Mouse (Mus musculus): ENCODE data around the gene Ccdc71.

DNA sequence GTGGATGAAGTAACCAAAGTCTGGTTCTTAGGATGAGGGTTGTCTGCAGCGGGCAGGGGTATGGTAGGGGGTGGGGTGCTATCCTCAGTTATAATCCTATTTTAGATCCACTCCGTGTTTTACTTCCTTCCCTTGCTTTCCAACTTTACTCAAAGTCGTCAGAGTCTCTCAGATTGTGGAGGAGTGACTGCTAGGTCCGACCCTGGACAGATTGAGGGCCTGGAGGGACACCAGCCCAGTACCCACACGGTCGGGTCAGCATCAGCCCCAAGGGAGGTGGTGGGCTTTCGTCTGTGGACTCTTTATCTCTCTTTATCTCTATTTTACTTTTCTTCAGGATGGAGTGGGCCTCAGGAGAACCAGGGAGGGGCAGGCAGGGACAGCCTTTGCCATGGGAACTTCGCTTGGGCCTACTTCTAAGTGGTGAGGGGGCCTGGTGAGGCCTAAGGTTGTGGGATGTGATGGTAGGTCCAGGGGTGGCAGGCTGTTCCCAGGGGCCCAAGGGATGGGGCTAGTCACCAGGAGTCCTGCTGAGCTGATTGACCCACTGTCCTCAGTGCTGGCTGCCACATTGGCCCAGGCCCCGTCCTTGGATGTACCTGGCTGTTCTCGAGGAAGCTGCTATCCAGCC lies 19.5 kb downstream of the Ccdc71 start, which contains the start of gene Lamb2:
- TF ChIP-seq CTCF (conservative IDR thresholded peaks at IDR 0.05; ENCODE audit: insufficient read depth, insufficient read length, low read depth, low read length), result no peak
- TF ChIP-seq POLR2A (IDR thresholded peaks at IDR 0.05; ENCODE audit: low read depth, low read length), result peak; percentile 49

All from kidney, adult 2 months (tissue).